Comparison of ENCODE assay signal across 18 mouse cellular contexts in the genomic region with DNA sequence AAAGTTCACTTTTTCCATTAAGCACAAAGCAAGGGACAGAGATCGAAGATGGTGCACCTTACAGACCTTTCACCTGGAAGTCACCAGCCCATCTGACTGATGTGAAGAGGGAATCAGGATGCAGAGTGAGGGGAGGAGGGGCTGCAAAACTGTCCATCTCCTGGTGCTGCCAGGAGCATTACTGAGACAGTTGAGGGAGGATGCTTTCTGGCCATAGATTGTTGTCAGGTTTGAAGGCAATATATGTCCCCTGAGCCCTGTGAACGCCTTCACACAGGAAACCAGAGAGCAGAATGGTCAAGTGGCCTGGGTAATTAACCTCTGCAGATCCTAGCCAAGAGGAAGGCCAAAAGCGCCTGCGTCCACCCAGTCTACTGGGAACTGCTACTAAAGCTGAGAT.
A peak's percentile ranks its signal among the peaks of the same experiment; 100 is the strongest.
DNase-seq lines count a peak whose midpoint lies in the region; ATAC-seq and TF ChIP-seq lines count a peak whose summit lies in the region.
"Had no signal": no experiment of that assay in that cellular context is flagged by ENCODE, and none has a peak within 500 bp of the region (broad histone marks: within the 10 kb centered on the region; RNA-seq: fewer than 3 reads in every experiment).

No protein-coding gene starts in this region.

- 79% methylated on average over 4 of the region's 4 CpGs for WGBS in hindbrain, embryonic 10.5 days
- WGBS in hindbrain, embryonic 11.5 days: 73% methylated on average over 4 of the region's 4 CpGs
- WGBS in midbrain, embryonic 11.5 days: 77% methylated on average over 4 of the region's 4 CpGs
- 78% methylated on average over 4 of the region's 4 CpGs for WGBS in midbrain, postnatal 0 days

- no peaks in the 10 kb centered on the region for H3K36me3 ChIP-seq in hindbrain, embryonic 10.5 days
- no peaks in the 10 kb centered on the region for H3K36me3 ChIP-seq in hindbrain, embryonic 11.5 days (ENCODE audit: control insufficient read depth, insufficient read depth, low read length)
- no peaks in the 10 kb centered on the region for H3K36me3 ChIP-seq in midbrain, embryonic 11.5 days (ENCODE audit: control insufficient read depth, insufficient read depth, low read length)
- H3K36me3 ChIP-seq in midbrain, postnatal 0 days (ENCODE audit: insufficient read depth, low read length): no peaks in the 10 kb centered on the region
- H3K36me3 ChIP-seq: embryonic facial prominence, embryonic 10.5 days; embryonic facial prominence, embryonic 12.5 days; forebrain, embryonic 15.5 days had no signal

- no peak overlapping the region for H3K4me2 ChIP-seq in hindbrain, embryonic 11.5 days (replicated peaks; ENCODE audit: low read depth, low read length)
- H3K4me2 ChIP-seq in midbrain, embryonic 11.5 days: no peak overlapping the region
- H3K4me2 ChIP-seq in midbrain, postnatal 0 days (ENCODE audit: low read depth, low read length, poor library complexity, severe bottlenecking): no peak overlapping the region
- H3K4me2 ChIP-seq: embryonic facial prominence, embryonic 12.5 days; forebrain, embryonic 13.5 days; forebrain, embryonic 15.5 days had no signal

- H3K4me1 ChIP-seq in hindbrain, embryonic 10.5 days (replicated peaks): peaks cover 26% of the 10 kb centered on the region
- H3K4me1 ChIP-seq in hindbrain, embryonic 11.5 days (replicated peaks; ENCODE audit: control insufficient read depth, insufficient read depth, low read length): 0 out of 2 replicates have a peak, but pooled peaks cover 2% of the 10 kb centered on the region
- peaks cover 9% of the 10 kb centered on the region; the same call in 1 of the 2 replicates for H3K4me1 ChIP-seq in midbrain, embryonic 11.5 days (ENCODE audit: control insufficient read depth, insufficient read depth, low read length)
- no peaks in the 10 kb centered on the region for H3K4me1 ChIP-seq in midbrain, postnatal 0 days (ENCODE audit: insufficient read depth, low read length)

- H3K27me3 ChIP-seq in hindbrain, embryonic 10.5 days (ENCODE audit: insufficient read depth, poor library complexity, severe bottlenecking): peaks cover 3% of the 10 kb centered on the region; the same call in 1 of the 2 replicates
- no peaks in the 10 kb centered on the region for H3K27me3 ChIP-seq in hindbrain, embryonic 11.5 days (ENCODE audit: control insufficient read depth, insufficient read depth, low read length)
- no peaks in the 10 kb centered on the region for H3K27me3 ChIP-seq in midbrain, embryonic 11.5 days (ENCODE audit: control insufficient read depth, insufficient read depth, low read length)
- no peaks in the 10 kb centered on the region for H3K27me3 ChIP-seq in midbrain, postnatal 0 days (ENCODE audit: insufficient read depth, low read length)
- H3K27me3 ChIP-seq: embryonic facial prominence, embryonic 12.5 days; forebrain, embryonic 13.5 days; Patski had no signal

- no peak for DNase-seq in hindbrain, embryonic 10.5 days (ENCODE audit: low spot score)
- no peak for DNase-seq in hindbrain, embryonic 11.5 days (ENCODE audit: low spot score)
- peak; percentile 72 for DNase-seq in midbrain, embryonic 11.5 days (ENCODE audit: low spot score, missing footprints)
- no peak for DNase-seq in midbrain, postnatal 0 days (ENCODE audit: low spot score)
- DNase-seq in spleen, postnatal 36 days (ENCODE audit: low spot score in 2 of 2): no peak
- DNase-seq: adrenal gland, adult 8-10 months; cerebellum, adult 11-12 months; cerebellum, adult 2 months; cerebellum, adult 9-10 months; cerebellum, postnatal 10 days; cerebellum, postnatal 25 days; forebrain, postnatal 0 days had no signal

- 0 out of 2 replicates have a peak overlapping the region, but pooled peaks have one; percentile 16 for H3K27ac ChIP-seq in hindbrain, embryonic 10.5 days
- no peak overlapping the region for H3K27ac ChIP-seq in hindbrain, embryonic 11.5 days (ENCODE audit: low read depth, low read length)
- no peak overlapping the region for H3K27ac ChIP-seq in midbrain, embryonic 11.5 days (ENCODE audit: low read depth, low read length)
- H3K27ac ChIP-seq in midbrain, postnatal 0 days (ENCODE audit: low read depth, low read length): no peak overlapping the region
- H3K27ac ChIP-seq: embryonic facial prominence, embryonic 10.5 days; embryonic facial prominence, embryonic 12.5 days; forebrain, embryonic 13.5 days; forebrain, embryonic 15.5 days had no signal

- H3K9me3 ChIP-seq in hindbrain, embryonic 10.5 days: no peaks in the 10 kb centered on the region
- H3K9me3 ChIP-seq in hindbrain, embryonic 11.5 days (ENCODE audit: control insufficient read depth, low read length): no peaks in the 10 kb centered on the region
- H3K9me3 ChIP-seq in midbrain, embryonic 11.5 days (ENCODE audit: control insufficient read depth, low read length): no peaks in the 10 kb centered on the region
- H3K9me3 ChIP-seq in midbrain, postnatal 0 days (ENCODE audit: low read length): no peaks in the 10 kb centered on the region
- H3K9me3 ChIP-seq: embryonic facial prominence, embryonic 10.5 days; embryonic facial prominence, embryonic 12.5 days; forebrain, embryonic 13.5 days; forebrain, embryonic 15.5 days had no signal

- no peak for ATAC-seq in hindbrain, embryonic 11.5 days (ENCODE audit: low FRiP score)
- ATAC-seq in midbrain, embryonic 11.5 days (ENCODE audit: low FRiP score): no peak
- no peak for ATAC-seq in midbrain, postnatal 0 days (ENCODE audit: low FRiP score)
- ATAC-seq: activated CD4-positive, CD25-positive, alpha-beta regulatory T cell, adult 4 months; forebrain, embryonic 13.5 days; forebrain, embryonic 15.5 days; forebrain, postnatal 0 days; Patski had no signal

- H3K4me3 ChIP-seq in hindbrain, embryonic 10.5 days: no peak overlapping the region
- H3K4me3 ChIP-seq in hindbrain, embryonic 11.5 days (ENCODE audit: low read depth, low read length): no peak overlapping the region
- no peak overlapping the region for H3K4me3 ChIP-seq in midbrain, embryonic 11.5 days (ENCODE audit: low read depth, low read length)
- no peak overlapping the region for H3K4me3 ChIP-seq in midbrain, postnatal 0 days (ENCODE audit: low read depth, low read length)
- H3K4me3 ChIP-seq: embryonic facial prominence, embryonic 10.5 days; embryonic facial prominence, embryonic 12.5 days; forebrain, embryonic 13.5 days; forebrain, embryonic 15.5 days had no signal

- no peak overlapping the region for H3K9ac ChIP-seq in hindbrain, embryonic 11.5 days (ENCODE audit: low read depth, low read length)
- no peak overlapping the region for H3K9ac ChIP-seq in midbrain, embryonic 11.5 days (ENCODE audit: low read length)
- no peak overlapping the region for H3K9ac ChIP-seq in midbrain, postnatal 0 days (replicated peaks; ENCODE audit: low read length, poor library complexity, severe bottlenecking)
- H3K9ac ChIP-seq: embryonic facial prominence, embryonic 12.5 days; forebrain, embryonic 13.5 days; forebrain, embryonic 15.5 days; forebrain, postnatal 0 days had no signal

- no peak for TF ChIP-seq CTCF in midbrain, postnatal 0 days (IDR thresholded peaks at IDR 0.05)
